Mouse (Mus musculus) left cerebral cortex, adult 11 months (tissue): ENCODE measurements at regions not wholly inside any gene's neighbourhood (a gene's known extent, or its start where the extent isn't known, plus 50 kb on each side); places are given as distances from the start of the nearest gene placed in this dataset.

Source experiments
- DNase-seq: peaks from one replicate; pipeline ENCODE4 v3.0.0; 2022; ENCODE audit warnings: low spot score

DNA sequence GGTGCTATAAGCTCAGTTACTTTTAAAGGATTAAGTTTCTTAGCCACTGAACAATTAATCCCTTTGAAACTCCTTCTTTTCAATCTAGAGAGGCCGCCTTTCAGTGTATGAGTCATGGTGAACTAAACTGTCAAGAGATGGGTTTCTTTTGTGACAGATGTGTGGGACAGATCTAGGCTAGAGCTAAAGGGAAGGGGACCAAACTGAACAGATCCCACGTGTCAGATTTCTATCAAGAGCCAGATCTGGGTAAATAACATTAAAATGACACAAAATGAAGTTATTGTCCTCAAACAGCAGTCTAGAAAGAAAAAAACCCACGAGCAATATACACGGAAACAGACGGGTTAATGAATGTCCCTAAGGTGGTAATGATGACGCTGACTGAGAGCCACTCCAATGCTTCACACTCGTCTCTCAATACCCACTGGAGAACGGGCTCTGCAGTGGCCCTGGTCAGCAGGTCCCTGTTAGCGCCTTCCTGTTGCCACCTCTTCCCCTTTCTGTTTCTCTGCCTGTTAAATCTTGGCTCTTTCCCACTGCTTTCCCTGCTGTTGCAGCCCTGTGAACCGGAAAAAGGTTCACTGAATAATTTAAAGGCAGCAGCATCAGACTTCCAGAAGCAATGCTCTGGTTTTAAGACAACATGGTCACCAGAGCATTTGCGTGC is 52.7 kb upstream of the Rab3gap2 start:
- no peak for DNase-seq

- DNase-seq, result peak; percentile 26
These were observed 53.3 kb upstream of the Rab3gap2 start for GRCm38 (mm10) chr1:185150431-185151129.

DNA sequence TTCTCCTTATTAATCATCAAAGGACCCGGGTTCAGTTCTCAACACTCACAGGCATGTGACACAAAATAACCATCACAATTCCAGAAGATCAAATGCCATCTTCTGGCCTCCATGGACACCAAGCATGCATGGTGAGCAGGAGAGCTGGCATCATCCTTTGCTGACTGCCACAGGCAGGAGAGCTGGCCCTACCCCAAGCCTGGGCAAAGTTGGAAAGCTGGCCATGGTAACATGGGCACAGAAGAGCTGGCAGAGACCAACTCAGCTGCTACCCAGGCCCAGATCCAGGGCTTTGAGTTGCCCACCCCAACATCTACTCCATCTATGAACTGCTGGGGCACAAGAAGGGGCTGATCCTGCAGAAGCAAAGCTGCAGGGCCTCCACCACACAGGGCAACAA is 59.1 kb upstream of the Rab3gap2 start:
- no peak for DNase-seq

DNA sequence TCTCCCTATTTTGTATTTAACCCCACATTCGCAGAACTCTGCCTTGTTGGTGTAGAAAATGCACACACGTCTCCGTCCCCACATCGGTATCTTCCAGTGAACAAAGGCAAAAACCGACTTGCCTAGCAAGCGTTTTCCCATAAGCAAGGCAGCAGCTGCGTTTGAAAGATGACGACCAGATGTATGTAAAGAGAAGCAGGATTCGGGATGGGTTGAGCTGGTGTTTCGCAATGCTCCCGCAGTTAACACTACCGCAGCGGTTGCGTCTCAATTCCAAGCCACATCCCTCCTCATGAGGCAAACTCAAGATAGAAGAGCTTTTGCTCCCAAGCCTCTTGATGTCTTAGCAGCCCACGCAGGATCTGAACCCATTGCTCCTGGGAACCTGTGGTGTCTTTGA is 59.9 kb upstream of the Rab3gap2 start:
- no peak for DNase-seq

- DNase-seq, result no peak
These were observed 63.6 kb upstream of the Rab3gap2 start for GRCm38 (mm10) chr1:185140317-185140716.

DNA sequence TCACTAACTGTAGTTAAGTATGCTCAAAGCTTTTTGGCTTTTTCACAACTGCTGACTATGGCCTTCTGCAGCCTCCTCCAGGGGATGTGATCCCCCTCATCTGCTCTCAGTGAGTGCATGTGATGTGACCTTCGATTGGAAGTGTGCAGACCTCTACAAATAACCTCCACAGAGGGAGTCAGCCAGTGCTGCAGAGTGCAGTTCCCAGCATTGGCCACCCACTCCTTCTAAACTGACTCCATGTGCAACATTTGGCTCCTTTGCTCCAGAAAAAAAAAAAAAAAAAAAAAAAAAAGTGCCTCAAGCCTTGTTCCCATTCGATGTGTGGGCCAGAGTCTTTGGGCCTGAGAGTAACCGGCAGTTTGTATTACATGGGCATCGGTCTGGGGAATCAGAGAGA is 75.7 kb upstream of the Rab3gap2 start:
- DNase-seq, result no peak

- no peak for DNase-seq
These were observed 78.1 kb upstream of the Rab3gap2 start for GRCm38 (mm10) chr1:185125737-185126286.

DNA sequence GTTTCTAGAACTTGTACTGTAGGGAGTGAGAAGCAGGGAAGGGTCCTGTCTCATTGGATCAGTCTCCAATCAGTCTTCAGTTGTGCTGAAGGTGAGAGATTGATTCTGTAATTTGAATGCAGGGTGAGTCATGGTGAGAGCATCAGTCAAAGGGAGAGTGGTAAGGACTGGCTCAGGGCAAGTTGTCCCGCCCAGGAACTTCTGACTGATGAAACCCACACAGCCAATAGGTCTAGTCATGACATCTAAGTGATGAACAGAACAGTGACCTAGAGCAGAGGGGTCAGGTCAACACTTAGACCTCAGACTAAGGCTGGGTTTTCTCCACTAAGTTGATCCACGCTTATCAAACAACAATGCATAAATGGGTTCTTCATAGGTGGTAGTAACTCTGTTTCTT is 82.4 kb upstream of the Rab3gap2 start:
- DNase-seq, result no peak

DNA sequence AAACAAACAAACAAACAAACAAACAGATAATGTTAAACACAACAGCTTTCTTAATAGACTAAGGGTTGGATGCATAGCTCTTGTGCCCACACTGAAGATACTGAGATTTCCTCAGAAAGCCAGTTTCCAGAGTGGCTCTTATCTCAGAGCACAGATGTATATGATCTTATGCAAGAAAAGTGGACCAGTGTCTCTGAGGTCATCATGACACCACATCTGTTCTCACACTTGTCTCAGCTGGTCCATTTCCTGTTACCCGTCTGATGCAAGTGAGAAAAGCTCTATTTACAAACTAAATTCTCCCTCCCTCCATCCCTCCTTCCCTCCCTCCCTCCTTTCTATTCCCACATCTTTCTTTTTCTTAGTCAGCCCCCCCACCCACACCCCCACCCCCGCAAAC is 83.5 kb upstream of the Rab3gap2 start:
- DNase-seq, result no peak

- no peak for DNase-seq
These were observed 86.2 kb upstream of the Rab3gap2 start for GRCm38 (mm10) chr1:185117711-185118110.

DNA sequence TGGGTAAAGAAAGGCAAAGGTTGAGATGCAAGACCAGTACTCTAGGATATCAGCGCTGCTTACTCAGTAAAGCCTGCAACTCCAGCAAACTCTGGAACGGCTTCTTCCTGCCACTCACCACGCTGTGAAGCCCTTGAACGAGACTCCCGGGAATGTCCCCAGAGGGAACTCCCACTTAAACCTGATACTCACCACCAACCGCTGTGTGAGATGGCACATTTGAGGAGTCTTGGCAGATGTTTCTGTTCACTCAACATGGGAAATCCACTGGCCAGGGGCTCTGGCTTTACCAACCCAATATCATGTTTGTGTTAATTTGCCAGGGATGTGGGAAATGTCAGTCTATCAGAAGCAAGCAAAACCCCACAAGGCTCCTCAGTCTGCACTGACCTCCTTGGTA is 90.2 kb upstream of the Rab3gap2 start:
- DNase-seq, result no peak

DNA sequence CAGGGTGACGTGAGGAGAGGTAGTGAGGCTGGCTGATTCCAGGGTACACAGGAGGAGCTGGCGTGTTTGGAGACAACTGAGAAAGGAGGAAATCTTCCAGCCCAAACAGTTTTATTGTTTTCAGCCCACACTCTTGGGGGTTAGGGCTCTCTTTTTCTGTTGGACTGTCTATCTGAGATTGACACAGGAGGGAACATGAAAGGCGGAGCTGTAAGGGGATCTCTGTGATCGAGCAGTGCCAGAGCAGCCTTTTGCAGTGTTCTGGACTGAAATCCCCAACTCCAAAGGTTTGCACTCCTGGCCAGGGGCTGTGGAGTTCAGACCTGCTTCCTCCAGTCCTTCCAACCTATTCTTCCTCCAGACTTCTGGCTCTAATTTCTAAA is 91.9 kb upstream of the Rab3gap2 start:
- DNase-seq, result no peak

- DNase-seq, result no peak
These were observed 92.4 kb upstream of the Rab3gap2 start for GRCm38 (mm10) chr1:185111347-185112016.

- DNase-seq, result no peak
These were observed 98.7 kb upstream of the Rab3gap2 start for GRCm38 (mm10) chr1:185104945-185105884.

DNA sequence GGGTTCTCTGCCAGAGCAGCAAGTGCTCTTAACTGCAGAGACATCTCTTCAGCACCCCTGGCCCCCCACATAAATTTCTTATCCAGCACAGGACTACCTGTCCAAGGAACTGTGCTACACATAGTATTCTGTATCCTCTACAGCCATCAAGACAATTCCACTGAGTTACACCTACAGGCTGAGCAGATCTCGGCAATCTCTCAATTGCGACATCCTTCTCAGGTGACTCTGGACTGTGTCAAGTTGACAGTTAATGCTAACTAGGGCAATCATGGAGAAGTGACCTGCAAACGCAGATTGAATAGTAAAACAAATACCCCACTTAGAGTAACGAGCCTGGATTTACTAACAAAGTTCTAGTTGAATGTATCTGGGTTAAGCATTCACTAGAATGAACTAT is 100.1 kb upstream of the Rab3gap2 start:
- DNase-seq, result no peak

GRCm38 (mm10) chr1:185098975-185099958 is 99.9 kb upstream of the Mark1 start:
- DNase-seq, result no peak

- no peak for DNase-seq
These were observed 99.0 kb upstream of the Mark1 start for GRCm38 (mm10) chr1:185098195-185098974.

DNA sequence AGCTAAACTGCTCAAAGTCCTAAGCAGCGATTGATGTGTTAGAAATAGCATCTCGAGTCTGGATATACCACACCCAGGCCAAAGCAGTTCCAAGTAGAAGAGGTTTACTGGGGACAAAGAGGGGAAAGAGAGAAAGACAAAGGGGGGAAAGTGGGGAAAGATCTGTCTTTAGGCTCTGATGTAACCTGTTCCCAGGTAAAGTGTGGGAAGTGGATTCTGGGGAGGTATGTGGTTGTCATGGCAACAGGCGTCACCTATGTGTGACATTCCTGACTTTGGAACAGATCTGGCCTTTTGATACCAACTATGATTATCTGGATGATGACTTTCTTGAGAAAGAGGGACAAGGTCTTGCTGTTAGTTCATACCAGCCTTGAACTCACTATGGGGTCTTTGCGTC is 97.4 kb upstream of the Mark1 start:
- DNase-seq, result no peak

DNA sequence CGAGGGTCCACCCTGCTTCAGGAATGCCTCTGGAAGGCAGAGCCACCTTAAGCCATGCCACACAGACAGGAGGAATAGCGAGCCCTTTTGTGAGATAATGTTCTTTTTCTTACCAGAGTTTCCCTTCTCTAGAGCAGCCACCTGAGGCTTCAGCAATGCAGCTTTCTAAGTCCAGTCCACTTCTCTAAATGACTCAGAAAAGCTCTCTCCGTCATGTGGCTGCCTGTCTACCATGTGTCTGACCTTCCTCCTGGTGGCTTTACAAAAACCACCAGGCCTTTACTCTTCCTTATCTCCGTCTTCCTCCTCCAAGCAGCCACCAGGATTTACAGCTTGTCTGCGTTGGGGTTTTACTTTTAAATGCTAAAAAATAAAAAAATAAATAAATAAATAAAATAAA is 93.4 kb upstream of the Mark1 start:
- DNase-seq, result no peak
